8 mouse cellular contexts compared by ENCODE assay signal in the genomic region with DNA sequence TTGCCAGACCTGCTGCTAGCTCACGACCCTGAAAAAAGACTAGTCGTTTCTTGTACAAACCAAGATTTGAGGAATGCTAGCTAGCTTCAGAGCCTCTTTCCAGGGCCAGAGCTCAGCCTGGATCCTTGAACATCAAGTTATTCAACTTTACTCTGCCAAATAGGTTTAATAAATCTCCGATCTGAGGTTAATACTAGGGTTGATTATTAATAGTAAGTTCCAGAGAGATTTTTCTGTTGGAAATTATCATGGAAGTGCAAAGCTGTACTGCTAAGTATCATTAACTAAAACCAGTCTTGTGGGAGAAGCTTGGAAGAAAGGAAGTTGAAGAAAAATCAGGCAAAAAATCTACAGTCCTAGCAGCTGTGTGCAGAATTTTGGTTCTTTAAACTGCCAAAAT. TPM values are rescaled to one million over a fixed set of nuclear protein-coding genes. Genes with fewer than 3 reads are reported as not detected.
DNase-seq lines count a peak whose midpoint lies in the region; ATAC-seq and TF ChIP-seq lines count a peak whose summit lies in the region.

No protein-coding gene starts in this region.

- peak overlapping the region; percentile 89 for H3K9ac ChIP-seq in lung, embryonic 15.5 days
- peak overlapping the region; percentile 95 for H3K9ac ChIP-seq in forebrain, embryonic 11.5 days (ENCODE audit: low read length)
- H3K9ac ChIP-seq in limb, embryonic 11.5 days (ENCODE audit: low read length): peak overlapping the region; percentile 94

- peaks cover 4% of the 10 kb centered on the region; the same call in 1 of the 2 replicates for H3K36me3 ChIP-seq in lung, embryonic 15.5 days
- no peaks in the 10 kb centered on the region for H3K36me3 ChIP-seq in forebrain, embryonic 11.5 days (ENCODE audit: control insufficient read depth, insufficient read depth, low read length)
- H3K36me3 ChIP-seq in limb, embryonic 11.5 days (ENCODE audit: control insufficient read depth, insufficient read depth, low read length): no peaks in the 10 kb centered on the region; the same call in 1 of the 2 replicates
- H3K36me3 ChIP-seq in small intestine, adult 2 months (ENCODE audit: control insufficient read depth, insufficient read depth, low read length): no peaks in the 10 kb centered on the region

- no peaks in the 10 kb centered on the region for H3K9me3 ChIP-seq in lung, embryonic 15.5 days
- H3K9me3 ChIP-seq in forebrain, embryonic 11.5 days (ENCODE audit: control insufficient read depth, low read length): no peaks in the 10 kb centered on the region
- no peaks in the 10 kb centered on the region for H3K9me3 ChIP-seq in limb, embryonic 11.5 days (ENCODE audit: control insufficient read depth, low read length)

- H3K4me3 ChIP-seq in lung, embryonic 15.5 days: peak overlapping the region; percentile 95
- H3K4me3 ChIP-seq in forebrain, embryonic 11.5 days (ENCODE audit: low read depth, low read length): no peak overlapping the region; the same call in 1 of the 2 replicates
- peak overlapping the region; percentile 92; the same call in 1 of the 2 replicates for H3K4me3 ChIP-seq in limb, embryonic 11.5 days (ENCODE audit: low read depth, low read length)
- peak overlapping the region; percentile 32 for H3K4me3 ChIP-seq in small intestine, adult 2 months (ENCODE audit: low read depth, low read length)

- H3K27me3 ChIP-seq in lung, embryonic 15.5 days: no peaks in the 10 kb centered on the region
- 0 out of 2 replicates have a peak, but pooled peaks cover 2% of the 10 kb centered on the region for H3K27me3 ChIP-seq in forebrain, embryonic 11.5 days (ENCODE audit: control insufficient read depth, insufficient read depth, low read length)
- no peaks in the 10 kb centered on the region for H3K27me3 ChIP-seq in limb, embryonic 11.5 days (ENCODE audit: control insufficient read depth, insufficient read depth, low read length)
- H3K27me3 ChIP-seq in small intestine, adult 2 months (ENCODE audit: control insufficient read depth, insufficient read depth, low read length): no peaks in the 10 kb centered on the region

- peaks cover 11% of the 10 kb centered on the region for H3K4me1 ChIP-seq in lung, embryonic 15.5 days
- H3K4me1 ChIP-seq in forebrain, embryonic 11.5 days (replicated peaks; ENCODE audit: control insufficient read depth, insufficient read depth, low read length): peaks cover 7% of the 10 kb centered on the region; the same call in 1 of the 2 replicates
- H3K4me1 ChIP-seq in limb, embryonic 11.5 days (ENCODE audit: control insufficient read depth, insufficient read depth, low read length): peaks cover 5% of the 10 kb centered on the region; the same call in 1 of the 2 replicates
- H3K4me1 ChIP-seq in small intestine, adult 2 months (ENCODE audit: control insufficient read depth, insufficient read depth, insufficient read length, low read length): peaks cover 5% of the 10 kb centered on the region; the same call in 1 of the 2 replicates

- DNase-seq in lung, postnatal 36 days: no peak
- no peak for DNase-seq in forebrain, embryonic 11.5 days (ENCODE audit: low spot score)
- DNase-seq in limb, embryonic 11.5 days (ENCODE audit: low spot score): no peak
- DNase-seq in retina, postnatal 1 day: no peak
- no peak for DNase-seq in embryo, embryonic 10.5 days (ENCODE audit: low spot score)

- ATAC-seq in lung, embryonic 15.5 days (ENCODE audit: borderline replicate concordance, extremely low read depth, low FRiP score, low TSS enrichment): no peak
- no peak for ATAC-seq in forebrain, embryonic 11.5 days (replicated peaks; ENCODE audit: low FRiP score)
- no peak for ATAC-seq in limb, embryonic 11.5 days (ENCODE audit: insufficient number of reproducible peaks, low FRiP score, low TSS enrichment, low read depth)
- no peak for ATAC-seq in erythroid progenitor cell, adult 5-6 weeks (replicated peaks; ENCODE audit: low FRiP score, poor library complexity, severe bottlenecking)

- no peak for TF ChIP-seq POLR2A in small intestine, adult 2 months (IDR thresholded peaks at IDR 0.05; ENCODE audit: low read depth, low read length)

- peak overlapping the region; percentile 100 for H3K27ac ChIP-seq in lung, embryonic 15.5 days
- H3K27ac ChIP-seq in forebrain, embryonic 11.5 days (ENCODE audit: low read depth, low read length): no peak overlapping the region
- H3K27ac ChIP-seq in limb, embryonic 11.5 days (replicated peaks; ENCODE audit: low read depth, low read length): no peak overlapping the region; the same call in 1 of the 2 replicates
- H3K27ac ChIP-seq in small intestine, adult 2 months (ENCODE audit: insufficient read depth, low read depth, low read length): peak overlapping the region; percentile 67

- peak overlapping the region; percentile 87 for H3K4me2 ChIP-seq in lung, embryonic 15.5 days
- peak overlapping the region; percentile 92 for H3K4me2 ChIP-seq in forebrain, embryonic 11.5 days (ENCODE audit: low read depth, low read length, severe bottlenecking)
- peak overlapping the region; percentile 75 for H3K4me2 ChIP-seq in limb, embryonic 11.5 days (ENCODE audit: low read depth, severe bottlenecking)

- TF ChIP-seq CTCF in small intestine, adult 2 months (IDR thresholded peaks at IDR 0.05; ENCODE audit: extremely low read depth, insufficient read length, insufficient replicate concordance, low read depth, low read length): no peak

- 16% methylated on average over 3 of the region's 3 CpGs for WGBS in lung, embryonic 15.5 days
- 24% methylated on average over 3 of the region's 3 CpGs for WGBS in forebrain, embryonic 11.5 days
- 19% methylated on average over 3 of the region's 3 CpGs for WGBS in limb, embryonic 11.5 days
- 9% methylated on average over 3 of the region's 3 CpGs for WGBS in small intestine, adult 2 months

RNA-seq across cellular contexts. Expression of a gene that starts 1.2 kb away (rescaled TPM):
- 60.7 and 61.7 TPM in 2 replicates for polyA plus RNA-seq in lung, embryonic 15.5 days (2015; fragmentation: Nextera tagmentation; extraction: Ambion mirVana)
- polyA plus RNA-seq in forebrain, embryonic 11.5 days (2014; fragmentation: Nextera tagmentation; extraction: Ambion mirVana): 50.4 and 52.8 TPM in 2 replicates
- 95.7 and 100 TPM in 2 replicates for polyA plus RNA-seq in limb, embryonic 11.5 days (2014; fragmentation: Nextera tagmentation; extraction: Ambion mirVana)
- polyA plus RNA-seq in small intestine, adult 2 months (2012; rRNA removed): 23.8 and 27.6 TPM in 2 replicates
- total RNA-seq in erythroid progenitor cell, adult 5-6 weeks (2015; ENCODE audit: low replicate concordance): 52.6 and 62.5 TPM in 2 replicates
- 11.9 and 13.0 TPM in 2 replicates for total RNA-seq in erythroid progenitor cell, adult 5-6 weeks (2017; ENCODE audit: low replicate concordance)

Comparison
In these comparisons a context has a peak if more than half of its experiments do, and no peak if none do; other contexts are left out.
1. H3K27ac ChIP-seq: peak in lung, embryonic 15.5 days (single experiment) and small intestine, adult 2 months (single experiment); none in forebrain, embryonic 11.5 days (single experiment) and limb, embryonic 11.5 days (single experiment).
2. Peak in every context shown above with its lines, with median percentiles within 50 percentile points of each other: H3K4me2 ChIP-seq and H3K9ac ChIP-seq.